Mouse (Mus musculus) lung, embryonic 16.5 days (tissue): Measurements from ENCODE around the gene Ssna1. TPM values are rescaled to one million over a fixed set of nuclear protein-coding genes. Genes with fewer than 3 reads are reported as not detected.

ENCODE experiments used
- ATAC-seq: fragments of 200-750 bp; cut with Nextera tagmentation; 2 replicates; pipeline ENCODE4 v1.8.0; 2017; ENCODE audit warnings: low read depth, mild to moderate bottlenecking, moderate library complexity
- H3K27ac ChIP-seq: fragments of 300-500 bp; sonication (generic); 2 replicates; pipeline ENCODE4 v1.5.1; 2014; ENCODE audit warnings: mild to moderate bottlenecking, control low read depth, low read length
- H3K27me3 ChIP-seq: fragments of 300-500 bp; sonication (generic); 2 replicates; pipeline ENCODE4 v1.6.1; 2014; ENCODE audit warnings: low read depth, low read length, mixed read lengths; ENCODE audit not compliant: control insufficient read depth, insufficient read depth
- H3K36me3 ChIP-seq: fragments of 300-500 bp; sonication (generic); 2 replicates; pipeline ENCODE4 v1.6.1; 2014; ENCODE audit warnings: low read length; ENCODE audit not compliant: control insufficient read depth, insufficient read depth
- H3K4me1 ChIP-seq: fragments of 300-500 bp; sonication (generic); replicated peaks from 2 replicates; pipeline ENCODE4 v1.6.1; 2014; ENCODE audit warnings: low read length, mixed read lengths; ENCODE audit not compliant: control insufficient read depth, insufficient read depth
- H3K4me2 ChIP-seq: fragments of 300-500 bp; sonication (generic); 2 replicates; pipeline ENCODE4 v1.6.1; 2014; ENCODE audit warnings: low read depth, low read length, control low read depth
- H3K4me3 ChIP-seq: fragments of 300-500 bp; sonication (generic); 2 replicates; pipeline ENCODE4 v1.5.1; 2014; ENCODE audit warnings: mild to moderate bottlenecking, low read length, control low read depth
- H3K9ac ChIP-seq: fragments of 300-500 bp; sonication (generic); 2 replicates; pipeline ENCODE4 v1.6.1; 2014; ENCODE audit warnings: low read length, control low read depth
- H3K9me3 ChIP-seq: fragments of 300-500 bp; sonication (generic); 2 replicates; pipeline ENCODE4 v1.6.1; 2016; ENCODE audit warnings: low read length; ENCODE audit not compliant: control insufficient read depth
- WGBS: fragments of 180-500 bp; shearing (Covaris S2); extraction: QIAGEN DNeasy Blood & Tissue Kit; methylation state at CpG from one replicate; pipeline ENCODE4 v1.1.7; 2014; 5-methylcytosine and 5-hydroxymethylcytosine counted together
- polyA plus RNA-seq: library from polyadenylated mRNA; unstranded; fragments of >200 nt; fragmentation: Nextera tagmentation; extraction: Ambion mirVana; gene quantifications from 2 replicates; pipeline ENCODE4 v1.2.1, GENCODE M21; 2015

The Ssna1 gene
- polyA plus RNA-seq, 1 experiment from 2014 or later, result 219 TPM

DNA sequence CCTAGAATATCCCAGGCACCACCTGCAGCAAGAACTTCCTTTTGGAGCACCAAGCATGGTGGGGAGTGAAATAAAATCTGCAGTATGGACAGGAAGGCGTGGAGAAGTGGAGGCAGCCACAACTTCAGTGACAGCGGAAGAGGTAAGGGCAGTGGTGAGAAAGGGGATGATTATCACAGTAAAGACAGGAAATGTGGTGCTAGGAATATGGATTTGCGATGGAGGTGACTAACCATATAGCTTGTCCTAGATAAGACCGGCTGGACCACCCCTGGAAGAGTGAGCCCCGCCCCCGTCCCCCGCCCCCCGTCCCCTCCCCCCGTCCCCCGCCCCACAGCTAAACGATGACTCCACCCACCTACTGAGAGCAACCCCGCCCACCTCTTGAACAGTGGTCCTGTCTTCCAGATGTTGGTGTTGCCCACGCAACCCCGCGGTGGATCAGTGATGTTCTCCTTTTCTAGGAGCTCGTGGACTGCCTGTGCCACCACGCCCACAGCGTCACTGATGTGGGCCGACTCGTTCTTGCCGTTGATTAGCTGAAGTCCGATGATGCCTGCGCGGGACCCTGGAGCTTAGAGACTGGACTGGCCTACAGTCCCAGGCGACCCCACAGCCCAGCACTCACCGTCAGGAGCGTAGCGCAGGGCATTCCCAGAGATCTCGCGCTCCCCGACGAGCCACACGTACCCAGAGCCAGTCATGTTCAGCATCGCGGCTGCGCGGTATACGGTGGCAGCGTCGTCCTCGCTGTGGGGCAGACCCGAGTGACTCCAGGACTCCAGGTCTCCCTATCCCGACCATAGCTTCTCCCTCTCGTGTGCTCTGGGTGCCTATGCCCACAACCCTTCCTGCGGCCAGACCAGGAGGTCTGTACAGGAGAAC lies 32.7 kb upstream of the Ssna1 start:
- Histone ChIP-seq H3K9me3 (no peaks in the 10 kb centered on the region), H3K27me3 (peaks cover 14% of the 10 kb centered on the region; the same call in 1 of the 2 replicates), H3K36me3 (no peaks in the 10 kb centered on the region), H3K9ac (peak overlapping the region; percentile 9), H3K27ac (no peak overlapping the region), H3K4me2 (peak overlapping the region; percentile 57), H3K4me3 (peak overlapping the region; percentile 38), H3K4me1 (peaks cover 3% of the 10 kb centered on the region; the same call in 1 of the 2 replicates)
- 2% methylated on average over 44 of the region's 45 CpGs for WGBS
- ATAC-seq, result peak; percentile 61

DNA sequence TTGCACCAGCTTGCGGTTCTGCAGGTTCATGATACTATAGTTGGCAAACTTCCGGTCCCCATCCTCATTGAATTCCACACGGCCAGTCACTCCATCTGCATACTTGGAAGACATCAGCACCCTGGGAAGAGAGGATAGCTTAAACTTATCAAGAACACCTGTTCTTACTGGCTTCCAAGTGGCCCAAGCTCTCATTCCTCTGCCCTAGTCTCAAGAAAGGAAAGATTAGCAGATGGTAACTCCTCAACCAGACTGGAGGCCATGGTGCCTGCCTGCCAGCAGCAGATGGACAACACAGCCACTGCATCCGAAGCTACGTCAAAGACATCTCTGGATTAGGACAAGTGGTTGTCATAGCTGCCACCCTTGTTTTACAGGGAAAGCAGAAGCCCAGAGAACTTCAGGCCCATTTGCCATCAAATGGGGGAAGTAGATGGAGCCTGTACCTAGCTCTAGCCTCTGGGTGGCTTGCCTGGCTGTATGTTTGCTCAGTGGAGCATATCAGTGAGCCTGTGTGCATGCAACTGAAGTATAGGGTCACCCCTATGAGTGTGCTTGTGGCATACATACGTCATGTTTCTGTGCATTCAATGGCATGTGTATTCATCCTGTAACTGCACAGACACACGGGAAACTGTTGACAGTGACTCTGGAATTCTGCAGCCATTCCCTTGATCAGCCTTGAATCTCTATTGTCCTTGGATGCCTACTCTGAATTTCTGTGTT lies 31.9 kb upstream of the Ssna1 start:
- no peak overlapping the region for H3K4me2 ChIP-seq
- no peak overlapping the region for H3K9ac ChIP-seq
- H3K9me3 ChIP-seq, result no peaks in the 10 kb centered on the region
- no peak overlapping the region; the same call in 1 of the 2 replicates for H3K4me3 ChIP-seq
- 66% methylated on average over 7 of the region's 7 CpGs for whole genome bisulfite sequencing
- H3K27me3 ChIP-seq, result peaks cover 11% of the 10 kb centered on the region; the same call in 1 of the 2 replicates
- peaks cover 3% of the 10 kb centered on the region; the same call in 1 of the 2 replicates for H3K4me1 ChIP-seq
- H3K36me3 ChIP-seq, result no peaks in the 10 kb centered on the region
- ATAC-seq, result no peak
- no peak overlapping the region for H3K27ac ChIP-seq

GRCm38 (mm10) chr2:25303452-25303851 lies 31.2 kb upstream of the Ssna1 start:
- 53% methylated on average over 3 of the region's 3 CpGs for WGBS
- H3K9ac ChIP-seq, result no peak overlapping the region
- ATAC-seq, result no peak
- peaks cover 3% of the 10 kb centered on the region; the same call in 1 of the 2 replicates for H3K4me1 ChIP-seq
- no peaks in the 10 kb centered on the region for H3K36me3 ChIP-seq
- H3K4me2 ChIP-seq, result no peak overlapping the region
- no peak overlapping the region for H3K27ac ChIP-seq
- no peaks in the 10 kb centered on the region for H3K9me3 ChIP-seq
- no peak overlapping the region for H3K4me3 ChIP-seq
- peaks cover 11% of the 10 kb centered on the region; the same call in 1 of the 2 replicates for H3K27me3 ChIP-seq

- Histone ChIP-seq H3K27me3 (peaks cover 6% of the 10 kb centered on the region; the same call in 1 of the 2 replicates), H3K4me2 (no peak overlapping the region), H3K27ac (no peak overlapping the region), H3K9ac (no peak overlapping the region), H3K36me3 (no peaks in the 10 kb centered on the region), H3K4me3 (no peak overlapping the region), H3K4me1 (no peaks in the 10 kb centered on the region), H3K9me3 (no peaks in the 10 kb centered on the region)
- ATAC-seq, result no peak
- 71% methylated on average over 10 of the region's 10 CpGs for WGBS
Observed at GRCm38 (mm10) chr2:25298046-25298445, 25.8 kb upstream of the Ssna1 start.

GRCm38 (mm10) chr2:25297093-25297492 lies 24.9 kb upstream of the Ssna1 start:
- H3K4me1 ChIP-seq, result peaks cover 6% of the 10 kb centered on the region; the same call in 1 of the 2 replicates
- WGBS, result 77% methylated on average over 8 of the region's 8 CpGs
- ATAC-seq, result no peak
- H3K4me2 ChIP-seq, result no peak overlapping the region
- no peak overlapping the region for H3K27ac ChIP-seq
- no peaks in the 10 kb centered on the region for H3K9me3 ChIP-seq
- no peaks in the 10 kb centered on the region for H3K36me3 ChIP-seq
- H3K9ac ChIP-seq, result no peak overlapping the region
- H3K4me3 ChIP-seq, result no peak overlapping the region
- peaks cover 14% of the 10 kb centered on the region for H3K27me3 ChIP-seq

DNA sequence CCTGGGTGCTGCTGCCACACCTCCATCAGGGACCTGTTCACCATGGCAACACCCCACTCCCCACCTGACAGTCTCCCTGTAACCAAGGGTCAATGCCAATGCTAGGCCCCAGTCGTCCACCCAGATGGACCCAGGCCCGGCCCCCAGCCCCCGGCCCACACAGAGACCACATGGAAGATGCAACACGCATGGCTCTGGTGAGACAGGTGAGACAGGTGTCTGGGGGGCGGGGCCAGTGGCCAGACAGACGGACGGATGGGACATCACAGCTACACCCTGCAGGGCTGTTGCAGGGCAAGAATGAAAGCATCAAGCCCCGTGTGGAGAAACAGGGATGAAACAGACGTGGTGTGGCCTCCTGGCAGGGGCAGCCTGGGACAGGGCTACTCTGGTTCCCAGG lies 21.5 kb upstream of the Ssna1 start:
- H3K27me3 ChIP-seq, result peaks cover 47% of the 10 kb centered on the region
- 65% methylated on average over 9 of the region's 9 CpGs for WGBS
- no peak overlapping the region for H3K27ac ChIP-seq
- H3K9ac ChIP-seq, result no peak overlapping the region
- H3K4me1 ChIP-seq, result peaks cover 15% of the 10 kb centered on the region; the same call in 1 of the 2 replicates
- no peak for ATAC-seq
- no peak overlapping the region for H3K4me3 ChIP-seq
- H3K4me2 ChIP-seq, result no peak overlapping the region
- H3K36me3 ChIP-seq, result no peaks in the 10 kb centered on the region
- H3K9me3 ChIP-seq, result no peaks in the 10 kb centered on the region

- peaks cover 15% of the 10 kb centered on the region; the same call in 1 of the 2 replicates for H3K4me1 ChIP-seq
- no peaks in the 10 kb centered on the region for H3K9me3 ChIP-seq
- H3K4me2 ChIP-seq, result no peak overlapping the region
- no peaks in the 10 kb centered on the region for H3K36me3 ChIP-seq
- peaks cover 50% of the 10 kb centered on the region for H3K27me3 ChIP-seq
- H3K4me3 ChIP-seq, result no peak overlapping the region
- H3K27ac ChIP-seq, result no peak overlapping the region
- ATAC-seq, result 0 out of 2 replicates have a peak, but pooled peaks have one; percentile 15
- 0% methylated on average over 1 of the region's 1 CpGs for WGBS
- no peak overlapping the region for H3K9ac ChIP-seq
Observed at GRCm38 (mm10) chr2:25292856-25293255, 20.6 kb upstream of the Ssna1 start.

DNA sequence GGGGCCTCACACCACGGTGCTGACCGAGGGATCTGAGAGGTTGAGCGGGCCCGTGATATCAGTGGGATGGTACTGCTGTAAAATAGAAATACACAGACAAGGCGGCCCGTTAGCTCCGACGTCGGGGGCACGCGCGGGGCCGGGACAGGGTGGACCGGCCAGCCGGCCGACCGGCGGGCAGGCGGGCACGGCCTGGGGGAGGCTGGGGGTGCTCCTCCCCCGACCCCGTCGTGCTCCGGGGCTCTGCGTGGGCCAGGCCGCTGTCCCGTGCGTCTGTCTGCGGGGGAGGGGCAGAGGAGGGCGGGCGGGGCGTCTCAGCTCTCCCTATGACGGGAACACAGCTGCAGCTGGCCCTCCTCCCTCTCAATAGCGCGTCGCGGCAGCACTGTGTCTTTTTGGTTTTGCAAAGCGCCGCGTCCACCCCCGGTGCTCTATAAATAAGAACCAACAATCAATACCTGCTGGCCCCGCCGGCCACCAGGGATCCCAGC lies 19.9 kb upstream of the Ssna1 start:
- H3K4me2 ChIP-seq, result peak overlapping the region; percentile 57
- 7% methylated on average over 37 of the region's 43 CpGs for WGBS
- peak overlapping the region; percentile 60 for H3K9ac ChIP-seq
- H3K4me1 ChIP-seq, result peaks cover 18% of the 10 kb centered on the region
- no peak overlapping the region for H3K27ac ChIP-seq
- H3K4me3 ChIP-seq, result peak overlapping the region; percentile 42
- no peaks in the 10 kb centered on the region for H3K36me3 ChIP-seq
- peaks cover 50% of the 10 kb centered on the region for H3K27me3 ChIP-seq
- no peaks in the 10 kb centered on the region for H3K9me3 ChIP-seq
- ATAC-seq, result peak; percentile 39
